Mouse (Mus musculus) gastrocnemius, postnatal 36 days (tissue): ENCODE data around the gene Epas1. TPM values are rescaled to one million over a fixed set of nuclear protein-coding genes. Genes with fewer than 3 reads are reported as not detected.

Experiments used
- total RNA-seq, 2 experiments: library from RNA; stranded (reverse); gene quantifications; 2 replicates each; pipeline ENCODE4 v1.2.3; 2021

Gene Epas1
- total RNA-seq, 2 experiments from 2014 or later, result 94.9 to 100 TPM

Other genes with a start within 250 kb of the Epas1 start
- not detected for gene Gm10309, start 248.5 kb upstream of the Epas1 start, total RNA-seq
- gene Tmem247, start 163.6 kb downstream of the Epas1 start, total RNA-seq, result not detected
- gene Atp6v1e2, start 194.2 kb downstream of the Epas1 start, total RNA-seq, result not detected
- 100 to 1,000 TPM; 197 to 202 TPM for gene Rhoq, start 209.4 kb downstream of the Epas1 start, total RNA-seq